Mouse (Mus musculus): ENCODE measurements around the gene Fmn2.

Fmn2 gene

DNA sequence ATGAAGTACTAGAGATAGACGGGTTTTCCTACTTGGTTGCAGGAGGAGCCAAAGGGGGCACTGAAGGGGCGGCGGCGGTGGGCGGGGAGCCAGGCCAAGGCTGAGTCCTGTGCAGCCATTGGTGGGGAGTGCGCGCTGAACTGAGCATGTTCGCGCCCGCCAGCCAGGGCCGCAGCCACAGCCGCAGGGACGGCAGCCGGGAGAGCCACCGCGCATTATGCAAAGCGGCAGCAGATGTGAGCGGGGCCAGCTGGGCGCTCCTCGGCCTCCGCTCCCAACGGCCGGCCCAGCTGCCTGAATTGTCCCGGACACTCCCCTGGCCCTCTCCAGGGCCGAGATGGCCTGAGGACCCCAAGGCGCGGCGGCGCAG is at the start of gene Fmn2:
Fmn2 (plus strand) TSS at position 165 of the 370 bp plus-strand sequence.
- in situ Hi-C loops (cut with MboI, MseI) = no loop called here

DNA sequence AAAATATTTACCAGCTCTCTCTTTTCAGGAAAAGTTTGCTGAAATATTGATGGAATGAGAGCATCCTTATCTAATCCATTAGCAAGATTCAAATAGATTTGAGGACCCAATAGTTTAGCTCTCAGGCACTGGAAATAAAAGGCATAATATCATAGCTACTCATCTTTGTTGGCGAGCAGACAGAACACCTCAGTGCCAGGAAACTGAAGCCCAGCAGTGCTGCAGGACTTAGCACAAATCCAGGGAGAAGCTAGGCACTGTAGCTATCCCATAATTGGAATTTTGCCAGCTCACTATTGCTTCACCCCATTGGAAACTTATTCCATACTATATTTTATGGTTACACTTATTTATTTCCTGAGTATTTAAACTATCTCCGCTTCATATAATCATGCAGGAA is 46.5 kb upstream of the Fmn2 start:
- in situ Hi-C loops (cut with MboI, MseI) = loop anchor here (25.0 kb wide), 2 partner anchors 643 to 1118 kb away; partner anchors contain the start of gene Ackr1

DNA sequence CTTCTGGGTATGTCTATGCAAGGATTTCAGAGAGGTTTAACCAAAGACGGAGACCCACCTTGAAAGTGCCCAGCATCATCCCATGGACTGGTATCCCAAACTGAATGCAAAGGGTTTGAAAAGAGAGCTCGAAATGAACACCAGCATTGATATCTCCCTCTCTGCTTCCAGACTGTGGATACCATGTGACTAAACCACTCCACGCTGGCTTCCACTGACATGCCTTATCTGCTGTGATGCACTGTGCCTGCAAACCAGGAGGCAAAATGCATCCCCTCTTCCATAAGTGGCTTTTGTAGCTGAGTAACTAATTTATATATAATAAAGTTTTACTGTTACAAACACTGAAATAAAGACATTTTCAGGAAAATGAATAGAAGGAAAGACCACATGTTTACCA is 36.2 kb upstream of the Fmn2 start:
- in situ Hi-C loops (cut with MboI, MseI) = loop anchor here (25.0 kb wide), 2 partner anchors 653 to 1128 kb away; partner anchors contain the start of gene Ackr1

- in situ Hi-C loops (cut with MboI, MseI) = loop anchor here (25.0 kb wide), 2 partner anchors 654 to 1129 kb away; partner anchors contain the start of gene Ackr1
Measured at GRCm38 (mm10) chr1:174466240-174466639, 35.4 kb upstream of the Fmn2 start.

DNA sequence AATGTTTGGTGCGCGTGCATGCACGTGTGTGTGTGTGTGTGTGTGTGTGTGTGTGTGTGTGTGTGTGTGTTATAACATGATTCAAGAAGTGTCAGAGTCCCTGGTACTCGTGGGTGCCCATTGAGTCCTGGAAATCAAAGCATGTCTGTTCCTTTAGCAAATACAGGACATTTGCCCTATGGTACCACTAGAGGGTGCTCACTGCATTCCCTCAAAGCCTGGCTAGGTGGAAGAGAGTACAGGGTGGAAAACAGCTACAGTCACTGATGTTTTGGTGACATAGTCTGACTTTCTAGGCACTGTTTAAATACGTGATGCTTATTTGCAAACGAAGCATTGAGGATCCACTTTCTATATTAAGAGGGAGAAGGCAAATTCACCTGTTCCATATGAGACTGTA is 31.9 kb upstream of the Fmn2 start:
- in situ Hi-C loops (cut with MboI, MseI) = loop anchor here (10.0 to 25.0 kb wide), 3 partner anchors 657 to 1132 kb away; partner anchors contain the start of gene Ackr1

DNA sequence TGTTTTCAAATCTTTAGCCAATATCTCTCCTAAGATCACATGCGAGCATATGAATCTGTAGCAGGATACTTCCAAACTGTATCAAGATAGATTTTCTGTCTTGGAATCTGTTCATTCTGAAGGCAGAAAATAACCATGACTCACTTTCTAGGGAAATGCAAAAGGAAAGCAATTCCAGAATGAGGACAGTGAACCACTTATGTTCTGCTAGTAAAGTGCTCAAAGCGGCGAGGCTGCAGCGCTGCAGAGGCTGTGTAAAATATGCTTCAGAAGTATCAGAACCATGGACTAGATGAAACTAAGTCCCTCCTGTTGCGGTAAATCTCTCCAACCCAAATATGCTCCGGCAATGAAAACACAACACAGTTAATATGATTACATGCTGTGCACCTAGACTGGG is 19.1 kb upstream of the Fmn2 start:
- in situ Hi-C loops (cut with MboI, MseI) = no loop called here

DNA sequence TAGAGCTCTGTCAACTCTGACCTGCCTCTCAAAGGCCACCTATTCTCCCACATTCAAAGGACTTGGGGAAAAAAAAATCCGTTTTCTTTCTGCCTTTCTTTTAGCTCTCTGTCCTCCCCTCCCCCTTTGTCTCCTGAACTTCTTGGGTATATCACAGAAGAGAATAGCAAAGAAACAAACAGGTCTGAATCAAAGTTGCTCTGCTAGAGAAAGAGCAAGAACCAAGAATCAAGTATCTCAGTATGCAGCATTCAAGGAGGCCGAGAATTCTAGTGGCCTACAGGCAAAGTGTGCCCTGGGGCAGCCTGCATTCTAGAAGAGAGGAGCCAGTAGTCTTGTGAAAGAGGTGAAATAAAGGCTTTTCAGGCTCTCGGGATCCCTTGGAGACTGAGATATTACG is 1.6 kb upstream of the Fmn2 start:
- in situ Hi-C loops (cut with MboI, MseI) = no loop called here

GRCm38 (mm10) chr1:174501011-174501410 is 614 bp upstream of the Fmn2 start:
- in situ Hi-C loops (cut with MboI, MseI) = no loop called here

GRCm38 (mm10) chr1:174502031-174502845 is 613 bp downstream of the Fmn2 start:
- in situ Hi-C loops (cut with MboI, MseI) = no loop called here

DNA sequence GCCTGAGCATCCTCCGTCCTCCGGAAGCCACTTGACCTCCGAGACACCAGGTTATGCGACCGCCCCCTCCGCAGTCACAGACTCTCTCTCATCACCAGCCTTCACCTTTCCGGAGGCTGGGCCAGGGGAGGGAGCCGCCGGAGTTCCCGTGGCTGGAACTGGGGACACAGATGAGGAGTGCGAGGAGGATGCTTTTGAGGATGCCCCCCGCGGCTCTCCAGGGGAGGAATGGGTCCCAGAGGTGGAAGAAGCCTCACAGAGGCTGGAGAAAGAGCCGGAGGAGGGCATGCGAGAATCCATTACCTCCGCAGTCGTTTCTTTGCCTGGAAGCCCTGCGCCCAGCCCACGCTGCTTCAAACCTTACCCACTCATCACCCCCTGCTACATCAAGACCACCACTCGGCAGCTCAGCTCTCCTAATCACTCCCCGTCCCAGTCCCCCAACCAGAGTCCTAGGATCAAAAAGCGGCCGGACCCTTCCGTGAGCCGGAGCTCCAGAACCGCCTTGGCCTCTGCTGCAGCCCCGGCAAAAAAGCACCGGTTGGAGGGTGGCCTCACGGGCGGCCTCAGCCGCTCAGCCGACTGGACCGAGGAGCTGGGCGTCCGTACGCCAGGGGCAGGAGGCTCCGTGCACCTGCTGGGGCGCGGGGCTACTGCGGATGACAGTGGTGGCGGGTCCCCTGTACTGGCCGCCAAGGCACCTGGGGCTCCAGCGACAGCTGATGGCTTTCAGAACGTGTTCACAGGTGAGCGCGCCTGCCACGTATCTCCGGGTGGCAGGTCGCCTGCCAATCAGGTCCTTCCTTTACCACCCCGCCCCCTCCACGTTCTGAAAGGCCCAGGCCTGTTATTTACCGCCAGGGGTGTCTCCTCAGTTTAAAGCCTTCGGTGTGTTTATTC is 1.5 kb downstream of the Fmn2 start:
- in situ Hi-C loops (cut with MboI, MseI) = no loop called here

- in situ Hi-C loops (cut with MboI, MseI) = no loop called here
Measured at GRCm38 (mm10) chr1:174508571-174509110, 7.0 kb downstream of the Fmn2 start.

- in situ Hi-C loops (cut with MboI, MseI) = no loop called here
Measured at GRCm38 (mm10) chr1:174513419-174513818, 11.8 kb downstream of the Fmn2 start.

- in situ Hi-C loops (cut with MboI, MseI) = no loop called here
Measured at GRCm38 (mm10) chr1:174521976-174522770, 20.5 kb downstream of the Fmn2 start.

DNA sequence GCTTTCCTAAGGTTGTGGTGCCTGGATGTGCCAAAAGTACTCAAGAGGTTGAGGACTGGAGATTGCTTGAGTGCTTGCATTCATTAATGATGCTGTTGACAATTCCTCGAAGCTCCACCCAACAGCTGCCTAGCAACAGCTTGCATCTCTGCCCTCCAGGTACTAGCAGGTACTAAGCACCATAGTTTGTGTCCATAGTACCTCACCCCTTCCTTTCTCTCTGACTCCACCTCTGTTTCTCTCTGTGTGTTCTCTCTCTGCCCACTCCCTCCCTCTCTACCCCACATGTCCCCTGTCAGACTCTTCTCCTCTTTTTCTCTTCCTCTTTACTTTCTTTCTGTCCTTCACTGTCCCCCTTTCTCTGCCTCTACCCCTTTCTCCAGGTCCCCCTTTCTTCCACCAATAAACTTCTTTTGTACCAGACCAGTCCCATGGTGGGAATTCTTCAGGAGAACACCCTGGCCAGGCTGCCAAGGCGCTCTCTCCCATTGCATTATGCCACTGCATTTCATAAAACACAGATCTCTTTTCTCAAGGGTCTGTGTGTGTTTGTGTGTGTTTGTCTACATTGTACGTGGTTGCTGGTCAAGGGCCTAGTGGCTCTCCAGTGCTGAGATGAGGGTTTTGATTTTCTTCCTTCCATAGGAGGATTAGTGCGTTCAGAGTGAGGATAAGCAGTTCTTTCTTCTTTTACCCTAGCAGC is 21.3 kb downstream of the Fmn2 start:
- in situ Hi-C loops (cut with MboI, MseI) = no loop called here

DNA sequence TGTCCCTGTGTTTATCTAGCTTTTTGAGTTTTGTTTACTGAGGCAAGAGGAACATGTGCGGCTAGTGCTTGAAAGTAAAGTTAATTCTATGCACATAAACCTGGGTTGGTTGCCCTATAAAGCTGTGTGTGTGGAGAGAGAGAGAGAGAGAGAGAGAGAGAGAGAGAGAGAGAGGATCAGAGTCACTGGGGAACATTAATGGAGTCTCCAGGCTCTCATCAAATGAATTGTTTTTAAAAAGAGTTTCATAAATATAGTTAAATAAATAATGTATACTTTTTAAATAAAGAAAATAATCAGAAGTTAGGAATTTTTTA is 21.8 kb downstream of the Fmn2 start:
- in situ Hi-C loops (cut with MboI, MseI) = no loop called here

GRCm38 (mm10) chr1:174536742-174537453 is 35.3 kb downstream of the Fmn2 start:
- in situ Hi-C loops (cut with MboI, MseI) = no loop called here

DNA sequence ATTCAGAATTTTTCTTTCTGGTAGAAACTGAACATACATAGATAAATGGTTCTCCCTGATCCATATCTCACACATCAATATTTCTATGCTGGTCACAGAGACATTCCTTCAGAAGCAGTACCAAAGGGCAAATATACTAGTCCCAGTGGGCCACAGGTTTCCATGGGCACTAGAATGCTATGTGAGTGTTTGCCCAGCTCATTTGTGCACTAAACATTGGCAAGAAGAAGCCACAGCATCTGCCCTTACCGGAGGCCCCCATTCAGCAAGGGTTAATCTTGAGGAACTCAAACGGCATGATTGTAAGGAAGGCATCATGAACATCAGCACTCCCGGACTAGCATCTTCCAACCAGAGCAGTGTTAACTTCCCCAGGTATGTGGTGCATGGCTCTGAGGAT is 35.9 kb downstream of the Fmn2 start:
- in situ Hi-C loops (cut with MboI, MseI) = no loop called here

GRCm38 (mm10) chr1:174548291-174548690 is 46.7 kb downstream of the Fmn2 start:
- in situ Hi-C loops (cut with MboI, MseI) = no loop called here

- in situ Hi-C loops (cut with MboI, MseI) = no loop called here
Measured at GRCm38 (mm10) chr1:174553272-174554007, 51.8 kb downstream of the Fmn2 start.
